Mouse (Mus musculus): ENCODE measurements around the gene Sod1. TPM values are rescaled to one million over a fixed set of nuclear protein-coding genes. Genes with fewer than 3 reads are reported as not detected.

The Sod1 gene
- total and polyA plus RNA-seq, 2 experiments from 2014 or later, result 183 to 1,259 TPM

DNA sequence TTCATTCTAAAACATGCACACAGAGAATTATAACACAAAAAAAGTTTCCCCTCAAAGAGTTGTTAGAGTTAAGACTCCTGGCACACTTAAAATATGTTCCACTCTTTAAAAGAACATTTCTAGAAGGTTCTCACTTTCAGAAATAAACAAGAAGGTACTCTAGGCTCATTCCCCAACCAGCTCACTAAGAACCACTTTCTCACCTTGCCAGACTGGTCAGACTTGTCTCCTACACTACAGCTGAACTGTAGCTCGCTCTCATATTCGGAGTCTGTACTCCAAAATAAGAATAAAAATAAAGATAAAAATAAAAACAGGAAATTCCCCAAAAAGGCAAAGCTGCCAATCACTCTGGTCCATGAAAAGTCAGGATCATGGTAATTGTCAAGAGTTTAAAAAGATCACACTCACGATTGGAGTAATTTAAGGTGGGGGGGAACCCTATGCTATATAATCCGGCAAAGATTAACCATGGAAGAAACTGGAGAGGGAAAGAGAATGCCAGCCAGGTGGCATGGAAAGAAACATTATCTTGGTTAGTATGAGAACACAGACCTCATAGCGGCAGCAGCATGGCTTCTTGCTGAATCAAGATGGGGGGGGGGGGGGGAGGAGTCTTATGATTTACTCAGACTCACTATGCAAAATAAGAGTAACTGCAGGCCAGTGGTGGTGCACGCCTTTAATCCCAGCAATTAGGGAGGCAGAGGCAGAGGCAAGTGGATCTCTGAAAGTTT is 17.2 kb upstream of the Sod1 start:
- H3K36me3 ChIP-seq (ENCODE audit: insufficient read depth, low read length), result no peaks in the 10 kb centered on the region
- no peak for TF ChIP-seq CTCF (IDR thresholded peaks at IDR 0.05)
- DNase-seq (ENCODE audit: low spot score), result no peak
- no peak for ATAC-seq (ENCODE audit: low FRiP score)
- no peaks in the 10 kb centered on the region for H3K27me3 ChIP-seq (ENCODE audit: insufficient read depth, low read length)
- no peak overlapping the region for H3K9ac ChIP-seq (replicated peaks; ENCODE audit: low read length, poor library complexity, severe bottlenecking)
- H3K4me3 ChIP-seq (ENCODE audit: low read depth, low read length), result no peak overlapping the region
- H3K27ac ChIP-seq (ENCODE audit: low read depth, low read length), result no peak overlapping the region
- no peaks in the 10 kb centered on the region for H3K9me3 ChIP-seq (ENCODE audit: low read length)
- H3K4me2 ChIP-seq (ENCODE audit: low read depth, low read length, poor library complexity, severe bottlenecking), result no peak overlapping the region
- 88% methylated on average over 6 of the region's 6 CpGs for WGBS
- no peaks in the 10 kb centered on the region for H3K4me1 ChIP-seq (ENCODE audit: insufficient read depth, low read length)

DNA sequence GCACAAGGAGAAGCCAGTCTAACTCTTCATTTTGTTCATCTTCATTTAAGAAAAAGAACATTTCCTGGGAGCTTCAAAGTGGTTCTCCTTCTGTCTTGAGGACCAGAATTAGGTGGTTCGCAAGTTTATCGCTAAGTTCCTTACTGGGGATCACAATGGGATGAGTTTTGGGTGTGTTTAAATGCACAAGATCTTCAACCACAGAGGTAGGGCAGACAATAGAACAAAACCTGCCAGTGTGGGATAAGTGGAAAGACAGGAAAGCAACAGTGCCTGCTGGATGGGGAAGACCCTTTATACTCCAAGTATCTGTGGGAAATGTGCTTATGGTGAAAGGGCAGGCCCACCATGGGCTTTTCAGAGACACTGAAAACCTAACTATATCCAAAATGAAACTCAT is 15.7 kb upstream of the Sod1 start:
- no peaks in the 10 kb centered on the region for H3K9me3 ChIP-seq (ENCODE audit: low read length)
- H3K27ac ChIP-seq (ENCODE audit: low read depth, low read length), result no peak overlapping the region
- no peaks in the 10 kb centered on the region for H3K4me1 ChIP-seq (ENCODE audit: insufficient read depth, low read length)
- no peaks in the 10 kb centered on the region for H3K36me3 ChIP-seq (ENCODE audit: insufficient read depth, low read length)
- no peak for TF ChIP-seq CTCF (IDR thresholded peaks at IDR 0.05)
- H3K27me3 ChIP-seq (ENCODE audit: insufficient read depth, low read length), result no peaks in the 10 kb centered on the region
- H3K9ac ChIP-seq (replicated peaks; ENCODE audit: low read length, poor library complexity, severe bottlenecking), result no peak overlapping the region
- no peak for ATAC-seq (ENCODE audit: low FRiP score)
- no peak overlapping the region for H3K4me3 ChIP-seq (ENCODE audit: low read depth, low read length)
- no peak overlapping the region for H3K4me2 ChIP-seq (ENCODE audit: low read depth, low read length, poor library complexity, severe bottlenecking)
- DNase-seq (ENCODE audit: low spot score), result no peak
- WGBS, result 97% methylated on average over 2 of the region's 2 CpGs

- no peak for DNase-seq (ENCODE audit: low spot score)
- Histone ChIP-seq H3K9me3 (ENCODE audit: low read length) (no peaks in the 10 kb centered on the region), H3K27me3 (ENCODE audit: insufficient read depth, low read length) (no peaks in the 10 kb centered on the region), H3K4me1 (ENCODE audit: insufficient read depth, low read length) (no peaks in the 10 kb centered on the region), H3K4me3 (ENCODE audit: low read depth, low read length) (no peak overlapping the region), H3K27ac (ENCODE audit: low read depth, low read length) (no peak overlapping the region), H3K9ac (replicated peaks; ENCODE audit: low read length, poor library complexity, severe bottlenecking) (no peak overlapping the region), H3K36me3 (ENCODE audit: insufficient read depth, low read length) (no peaks in the 10 kb centered on the region), H3K4me2 (ENCODE audit: low read depth, low read length, poor library complexity, severe bottlenecking) (no peak overlapping the region)
- WGBS, result 82% methylated on average over 3 of the region's 3 CpGs
- ATAC-seq (ENCODE audit: low FRiP score), result no peak
- no peak for TF ChIP-seq CTCF (IDR thresholded peaks at IDR 0.05)
Observed at GRCm38 (mm10) chr16:90208996-90209395, 11.6 kb upstream of the Sod1 start.

GRCm38 (mm10) chr16:90210717-90211116 is 9.8 kb upstream of the Sod1 start:
- Histone ChIP-seq H3K27me3 (ENCODE audit: insufficient read depth, low read length) (no peaks in the 10 kb centered on the region), H3K4me2 (ENCODE audit: low read depth, low read length, poor library complexity, severe bottlenecking) (no peak overlapping the region), H3K9me3 (ENCODE audit: low read length) (no peaks in the 10 kb centered on the region), H3K4me1 (ENCODE audit: insufficient read depth, low read length) (no peaks in the 10 kb centered on the region), H3K4me3 (ENCODE audit: low read depth, low read length) (no peak overlapping the region), H3K27ac (ENCODE audit: low read depth, low read length) (no peak overlapping the region), H3K36me3 (ENCODE audit: insufficient read depth, low read length) (no peaks in the 10 kb centered on the region), H3K9ac (replicated peaks; ENCODE audit: low read length, poor library complexity, severe bottlenecking) (no peak overlapping the region)
- 87% methylated on average over 10 of the region's 10 CpGs for WGBS
- no peak for TF ChIP-seq CTCF (IDR thresholded peaks at IDR 0.05)
- no peak for ATAC-seq (ENCODE audit: low FRiP score)
- no peak for DNase-seq (ENCODE audit: low spot score)

DNA sequence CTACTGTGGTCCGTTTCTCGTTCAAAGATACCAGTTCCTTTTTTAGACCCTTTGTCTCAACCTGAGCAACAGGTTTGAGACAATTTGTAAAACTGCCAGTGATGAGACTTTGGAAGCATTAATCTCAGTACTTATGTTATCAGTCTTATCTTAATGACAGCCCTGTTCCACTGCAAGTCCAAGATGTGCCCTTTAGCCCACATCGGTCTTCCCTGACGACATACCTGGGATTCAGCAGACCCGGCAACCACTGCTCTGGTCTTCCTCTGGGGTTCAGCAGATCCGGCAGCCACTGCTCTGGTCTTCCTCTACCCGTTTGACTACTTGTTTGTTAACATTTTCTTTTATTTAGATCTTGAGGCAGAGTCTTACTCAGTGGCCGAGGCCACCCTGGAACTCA is 8.8 kb upstream of the Sod1 start:
- Histone ChIP-seq H3K27me3 (ENCODE audit: insufficient read depth, low read length) (no peaks in the 10 kb centered on the region), H3K36me3 (ENCODE audit: insufficient read depth, low read length) (no peaks in the 10 kb centered on the region), H3K4me3 (ENCODE audit: low read depth, low read length) (no peak overlapping the region), H3K4me2 (ENCODE audit: low read depth, low read length, poor library complexity, severe bottlenecking) (no peak overlapping the region), H3K4me1 (ENCODE audit: insufficient read depth, low read length) (no peaks in the 10 kb centered on the region), H3K9me3 (ENCODE audit: low read length) (no peaks in the 10 kb centered on the region), H3K27ac (ENCODE audit: low read depth, low read length) (no peak overlapping the region), H3K9ac (replicated peaks; ENCODE audit: low read length, poor library complexity, severe bottlenecking) (no peak overlapping the region)
- DNase-seq (ENCODE audit: low spot score) (no peak), ATAC-seq (ENCODE audit: low FRiP score) (no peak)
- no peak for TF ChIP-seq CTCF (IDR thresholded peaks at IDR 0.05)
- 87% methylated on average over 8 of the region's 8 CpGs for WGBS

- no peaks in the 10 kb centered on the region for H3K27me3 ChIP-seq (ENCODE audit: insufficient read depth, low read length)
- no peaks in the 10 kb centered on the region for H3K9me3 ChIP-seq (ENCODE audit: low read length)
- H3K9ac ChIP-seq (replicated peaks; ENCODE audit: low read length, poor library complexity, severe bottlenecking), result no peak overlapping the region
- no peak for TF ChIP-seq CTCF (IDR thresholded peaks at IDR 0.05)
- H3K36me3 ChIP-seq (ENCODE audit: insufficient read depth, low read length), result no peaks in the 10 kb centered on the region
- 79% methylated on average over 12 of the region's 12 CpGs for WGBS
- no peaks in the 10 kb centered on the region for H3K4me1 ChIP-seq (ENCODE audit: insufficient read depth, low read length)
- no peak overlapping the region for H3K4me3 ChIP-seq (ENCODE audit: low read depth, low read length)
- ATAC-seq (ENCODE audit: low FRiP score), result no peak
- H3K27ac ChIP-seq (ENCODE audit: low read depth, low read length), result no peak overlapping the region
- H3K4me2 ChIP-seq (ENCODE audit: low read depth, low read length, poor library complexity, severe bottlenecking), result no peak overlapping the region
- no peak for DNase-seq (ENCODE audit: low spot score)
Observed at GRCm38 (mm10) chr16:90213477-90214339, 6.8 kb upstream of the Sod1 start.

Measured in midbrain, postnatal 0 days (tissue).